Mouse (Mus musculus): Measurements from ENCODE around the gene Ttll10. TPM values are rescaled to one million over a fixed set of nuclear protein-coding genes. Genes with fewer than 3 reads are reported as not detected.

Ttll10 gene
- polyA plus RNA-seq, 1 experiment from 2014 or later: 0.27 TPM

DNA sequence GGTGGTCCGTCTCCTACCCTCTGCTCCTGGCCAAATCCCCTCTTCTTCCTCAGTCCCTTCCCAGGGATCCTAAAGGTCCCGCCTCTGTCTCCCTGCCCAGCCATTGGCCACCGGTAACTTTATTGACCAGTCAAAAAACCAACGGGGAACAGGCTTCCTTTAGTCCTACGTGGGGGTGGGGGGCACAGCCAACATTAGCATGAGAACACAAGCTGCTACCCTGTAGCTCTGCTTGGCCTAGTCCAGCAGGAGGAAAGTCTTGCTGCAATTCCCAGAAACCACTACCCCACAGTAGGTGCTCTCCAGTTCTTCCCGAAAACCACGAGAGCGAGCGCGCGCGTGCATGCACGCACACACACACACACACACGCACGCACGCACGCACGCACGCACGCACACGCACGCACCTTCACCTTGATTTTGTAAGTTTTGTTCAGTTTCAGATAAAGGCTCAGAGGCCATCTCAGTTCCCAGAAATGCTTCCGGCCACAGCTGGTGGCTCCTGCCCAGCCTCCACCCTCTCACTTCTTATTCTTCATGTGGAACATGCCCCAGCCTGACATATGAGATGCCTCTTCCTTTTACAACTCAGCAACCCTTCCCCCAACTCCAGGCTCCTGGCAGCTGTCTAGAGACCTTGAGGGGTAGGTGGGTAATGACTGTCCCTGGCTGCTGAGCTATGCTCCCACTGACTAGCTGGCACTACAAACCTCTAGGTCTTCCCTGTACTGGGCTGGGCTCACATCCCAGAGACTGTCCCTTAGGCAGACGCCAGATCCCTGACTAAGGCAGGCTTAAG, 27.4 kb downstream of the Ttll10 start:
- peak overlapping the region; percentile 92 for H3K27ac ChIP-seq
- H3K9me3 ChIP-seq: no peaks in the 10 kb centered on the region
- peak overlapping the region; percentile 53 for H3K4me3 ChIP-seq
- 1% methylated on average over 24 of the region's 24 CpGs for WGBS
- peaks cover 28% of the 10 kb centered on the region for H3K36me3 ChIP-seq
- peaks cover 30% of the 10 kb centered on the region for H3K27me3 ChIP-seq (ENCODE audit: insufficient read depth, poor library complexity, severe bottlenecking)
- peaks cover 50% of the 10 kb centered on the region for H3K4me1 ChIP-seq (replicated peaks)
- peak; percentile 87 for DNase-seq (ENCODE audit: low spot score)

DNA sequence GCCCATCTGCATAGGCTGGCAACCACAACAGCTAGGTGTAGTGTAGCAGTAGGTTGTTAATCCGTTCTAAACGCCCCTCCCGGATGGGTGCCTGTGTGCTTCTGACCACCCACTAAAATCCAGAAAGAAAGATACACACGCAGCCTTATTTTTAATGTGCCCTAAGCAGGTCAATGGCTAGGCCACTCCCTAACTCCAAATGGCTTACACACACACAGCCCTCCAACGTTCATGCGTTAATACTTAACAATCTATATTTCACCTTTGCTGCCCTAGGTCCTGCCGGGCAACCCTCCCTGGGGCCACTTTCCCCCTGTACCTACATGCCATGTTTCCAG, 28.0 kb downstream of the Ttll10 start:
- Histone ChIP-seq H3K4me3 (peak overlapping the region; percentile 53), H3K9me3 (no peaks in the 10 kb centered on the region), H3K36me3 (peaks cover 34% of the 10 kb centered on the region), H3K4me1 (replicated peaks) (peaks cover 50% of the 10 kb centered on the region), H3K27ac (peak overlapping the region; percentile 92), H3K27me3 (ENCODE audit: insufficient read depth, poor library complexity, severe bottlenecking) (peaks cover 25% of the 10 kb centered on the region)
- no peak for DNase-seq (ENCODE audit: low spot score)
- 2% methylated on average over 7 of the region's 7 CpGs for WGBS

DNA sequence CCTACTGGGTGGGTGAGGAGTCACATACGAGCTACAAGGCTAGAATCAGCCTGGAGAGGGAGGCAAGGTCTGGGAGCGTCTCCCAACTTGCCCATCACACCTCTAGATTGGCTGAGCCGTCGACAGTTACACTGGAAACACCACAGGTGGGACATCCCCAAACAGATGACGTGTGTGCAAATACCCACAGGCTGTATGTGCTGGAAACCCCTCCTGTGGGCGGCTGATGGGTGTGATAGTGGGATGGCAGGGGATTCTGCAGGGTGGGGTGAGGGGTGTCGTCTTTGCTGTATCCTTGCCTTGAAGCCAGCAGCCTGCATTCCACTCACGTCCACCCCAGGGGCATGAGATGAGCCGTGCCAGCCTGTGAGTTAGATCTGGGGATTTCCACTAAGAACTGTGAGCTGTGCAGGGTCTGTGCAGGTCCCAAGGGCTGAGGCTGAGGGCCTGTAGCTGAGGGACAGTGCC, 28.5 kb downstream of the Ttll10 start:
- Histone ChIP-seq H3K36me3 (peaks cover 39% of the 10 kb centered on the region), H3K27me3 (ENCODE audit: insufficient read depth, poor library complexity, severe bottlenecking) (peaks cover 19% of the 10 kb centered on the region), H3K4me1 (replicated peaks) (peaks cover 48% of the 10 kb centered on the region), H3K4me3 (peak overlapping the region; percentile 53), H3K9me3 (no peaks in the 10 kb centered on the region), H3K27ac (peak overlapping the region; percentile 92)
- no peak for DNase-seq (ENCODE audit: low spot score)
- 70% methylated on average over 9 of the region's 9 CpGs for WGBS

DNA sequence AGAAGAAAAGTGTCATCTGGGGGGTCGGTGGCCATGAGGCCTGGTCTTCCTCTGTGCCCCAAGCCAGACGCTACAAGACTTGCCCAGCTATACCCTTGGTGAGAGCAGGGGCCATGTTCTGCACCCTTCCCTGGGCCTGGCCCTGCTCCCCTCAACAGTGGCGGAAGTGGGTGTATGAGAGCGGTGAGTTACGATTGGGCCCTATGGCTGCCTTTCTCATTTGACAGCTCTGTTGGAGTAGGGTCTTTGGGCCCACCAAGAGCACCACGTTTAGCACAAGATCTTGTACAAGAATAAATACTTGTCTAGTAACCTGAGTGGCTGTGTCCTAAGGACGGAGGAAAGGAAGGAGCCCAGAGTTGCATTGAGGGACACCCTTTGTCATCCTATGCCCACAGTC, 30.6 kb downstream of the Ttll10 start:
- DNase-seq (ENCODE audit: low spot score): no peak
- Histone ChIP-seq H3K36me3 (peaks cover 42% of the 10 kb centered on the region), H3K4me3 (no peak overlapping the region), H3K27ac (no peak overlapping the region), H3K4me1 (replicated peaks) (peaks cover 33% of the 10 kb centered on the region), H3K27me3 (ENCODE audit: insufficient read depth, poor library complexity, severe bottlenecking) (no peaks in the 10 kb centered on the region), H3K9me3 (no peaks in the 10 kb centered on the region)
- 92% methylated on average over 7 of the region's 7 CpGs for WGBS

DNA sequence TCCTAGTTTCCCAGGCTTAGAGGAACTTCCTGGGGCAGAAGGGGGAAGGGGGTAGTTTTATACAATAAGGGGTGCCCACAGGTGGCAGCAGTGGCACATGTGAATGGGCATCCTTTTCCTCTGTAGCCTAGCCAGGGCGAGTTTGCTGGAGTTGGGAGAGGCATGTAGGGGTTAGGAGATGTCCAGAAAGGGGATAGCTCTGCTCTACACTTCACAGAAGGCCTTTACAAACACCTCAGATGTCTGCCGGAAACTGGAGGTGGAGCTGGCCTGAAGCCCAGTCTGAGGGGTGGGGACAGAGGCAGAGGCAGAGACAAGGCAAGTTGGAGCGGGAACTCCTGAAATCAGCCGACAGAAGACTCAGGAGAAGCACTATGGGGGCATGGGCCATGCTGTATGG, 33.2 kb downstream of the Ttll10 start, which contains the start of gene Tnfrsf18:
Gene Tnfrsf18, plus strand, starts transcription at position 152 of the 400 bp plus-strand sequence.
- 74% methylated on average over 4 of the region's 4 CpGs for WGBS
- Histone ChIP-seq H3K27me3 (ENCODE audit: insufficient read depth, poor library complexity, severe bottlenecking) (no peaks in the 10 kb centered on the region), H3K27ac (no peak within 1 kb of the TSS), H3K4me1 (replicated peaks) (peaks cover 11% of the 10 kb centered on the region), H3K36me3 (peaks cover 55% of the 10 kb centered on the region), H3K9me3 (no peaks in the 10 kb centered on the region), H3K4me3 (no peak within 1 kb of the TSS)
- no peak for DNase-seq (ENCODE audit: low spot score)

DNA sequence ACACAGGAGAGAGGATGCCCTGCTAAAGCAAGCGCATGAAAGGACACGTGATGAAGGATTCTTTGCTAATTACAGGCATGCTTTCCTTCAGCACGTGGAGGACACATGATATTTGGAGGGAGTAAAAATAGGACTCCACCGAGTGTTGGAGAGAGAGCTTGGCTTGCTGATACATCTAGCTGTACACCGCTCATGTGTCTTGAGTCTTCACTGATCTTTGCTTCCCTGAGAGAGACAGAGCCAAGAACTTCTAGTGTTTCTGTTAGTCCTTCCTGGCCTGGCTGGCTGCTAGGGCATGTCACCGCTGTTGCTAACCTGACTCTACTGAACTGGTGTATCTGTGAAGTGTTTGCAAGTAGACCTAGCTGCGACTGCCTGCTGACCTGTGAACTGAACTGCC, 35.0 kb downstream of the Ttll10 start:
- Histone ChIP-seq H3K4me3 (no peak overlapping the region), H3K27ac (no peak overlapping the region), H3K27me3 (ENCODE audit: insufficient read depth, poor library complexity, severe bottlenecking) (no peaks in the 10 kb centered on the region), H3K4me1 (replicated peaks) (no peaks in the 10 kb centered on the region), H3K9me3 (no peaks in the 10 kb centered on the region), H3K36me3 (peaks cover 62% of the 10 kb centered on the region)
- no peak for DNase-seq (ENCODE audit: low spot score)
- 93% methylated on average over 7 of the region's 7 CpGs for WGBS

DNA sequence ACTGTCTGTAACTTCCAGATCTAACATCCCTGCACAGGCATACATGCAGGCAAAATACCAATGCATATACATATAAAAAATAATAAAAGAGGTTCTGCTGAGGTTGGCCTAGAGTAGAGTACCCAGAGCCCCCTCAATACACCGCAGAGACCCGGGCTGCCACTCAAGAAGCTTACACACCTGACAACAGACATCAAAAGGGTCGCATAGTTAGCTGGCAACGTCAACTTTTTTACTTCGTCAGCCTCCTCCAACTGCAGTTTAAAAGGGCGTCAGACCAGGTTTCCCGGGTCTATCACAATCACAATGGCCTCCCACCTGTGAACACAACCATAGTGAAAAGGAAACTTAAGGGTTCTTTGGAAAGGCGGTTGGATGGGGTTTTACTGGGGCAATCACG, 35.7 kb downstream of the Ttll10 start:
- WGBS: 84% methylated on average over 9 of the region's 9 CpGs
- no peak for DNase-seq (ENCODE audit: low spot score)

DNA sequence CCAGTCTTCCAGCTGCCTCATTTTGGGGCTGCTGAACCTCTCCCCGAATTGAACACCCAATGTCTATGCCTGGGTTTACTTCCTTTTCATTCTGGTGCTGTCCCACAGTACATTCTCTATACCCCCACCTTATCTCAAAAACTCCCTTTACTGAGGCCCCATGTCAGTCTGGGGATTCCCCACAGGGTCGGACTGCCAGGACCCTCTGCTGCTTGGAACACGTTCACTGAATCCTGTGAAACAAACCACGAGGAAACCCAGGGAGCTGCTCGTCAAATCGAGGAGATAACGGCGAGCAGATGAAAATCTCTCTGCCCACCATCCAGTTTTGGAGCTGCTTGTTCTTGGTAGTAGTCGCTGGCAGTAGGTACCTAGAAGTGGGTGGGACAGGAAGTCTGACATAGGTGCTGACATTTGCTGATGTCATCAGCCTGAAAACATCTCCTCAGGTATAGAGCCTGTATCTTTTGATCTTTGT, 37.2 kb downstream of the Ttll10 start:
- no peak for DNase-seq (ENCODE audit: low spot score)
- no peak overlapping the region for H3K4me3 ChIP-seq
- H3K4me1 ChIP-seq (replicated peaks): no peaks in the 10 kb centered on the region
- no peak overlapping the region for H3K27ac ChIP-seq
- no peaks in the 10 kb centered on the region for H3K27me3 ChIP-seq (ENCODE audit: insufficient read depth, poor library complexity, severe bottlenecking)
- 81% methylated on average over 9 of the region's 9 CpGs for WGBS
- H3K36me3 ChIP-seq: peaks cover 42% of the 10 kb centered on the region
- H3K9me3 ChIP-seq: no peaks in the 10 kb centered on the region

More for the DNA sequence above, 35.7 kb downstream of the Ttll10 start:
- Histone ChIP-seq H3K9me3 (no peaks in the 10 kb centered on the region), H3K4me1 (replicated peaks) (no peaks in the 10 kb centered on the region), H3K27ac (no peak overlapping the region), H3K4me3 (no peak overlapping the region), H3K27me3 (ENCODE audit: insufficient read depth, poor library complexity, severe bottlenecking) (no peaks in the 10 kb centered on the region), H3K36me3 (peaks cover 56% of the 10 kb centered on the region)

DNA sequence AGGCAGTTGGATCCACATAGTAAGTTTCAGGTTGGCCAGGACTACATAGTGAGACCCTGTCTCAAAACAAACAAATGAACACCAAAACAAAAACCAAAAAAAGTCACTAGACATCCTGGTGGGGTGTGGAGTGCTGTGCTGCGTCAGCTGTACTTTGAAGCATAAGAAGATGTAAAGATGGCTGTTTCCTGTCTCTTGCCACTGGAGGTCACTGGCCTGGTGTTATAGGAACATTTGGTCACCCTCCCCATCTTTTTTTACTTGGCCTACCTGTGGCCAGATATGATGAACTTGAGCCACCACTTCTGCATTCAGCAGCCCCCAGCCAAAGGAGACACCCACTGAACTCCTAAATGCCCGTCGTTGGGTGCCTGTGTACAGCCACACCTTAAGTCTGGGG, 37.8 kb downstream of the Ttll10 start:
- WGBS: 78% methylated on average over 3 of the region's 3 CpGs
- no peak for DNase-seq (ENCODE audit: low spot score)
- Histone ChIP-seq H3K36me3 (peaks cover 39% of the 10 kb centered on the region), H3K27me3 (ENCODE audit: insufficient read depth, poor library complexity, severe bottlenecking) (no peaks in the 10 kb centered on the region), H3K9me3 (no peaks in the 10 kb centered on the region), H3K4me3 (no peak overlapping the region), H3K4me1 (replicated peaks) (no peaks in the 10 kb centered on the region), H3K27ac (no peak overlapping the region)

DNA sequence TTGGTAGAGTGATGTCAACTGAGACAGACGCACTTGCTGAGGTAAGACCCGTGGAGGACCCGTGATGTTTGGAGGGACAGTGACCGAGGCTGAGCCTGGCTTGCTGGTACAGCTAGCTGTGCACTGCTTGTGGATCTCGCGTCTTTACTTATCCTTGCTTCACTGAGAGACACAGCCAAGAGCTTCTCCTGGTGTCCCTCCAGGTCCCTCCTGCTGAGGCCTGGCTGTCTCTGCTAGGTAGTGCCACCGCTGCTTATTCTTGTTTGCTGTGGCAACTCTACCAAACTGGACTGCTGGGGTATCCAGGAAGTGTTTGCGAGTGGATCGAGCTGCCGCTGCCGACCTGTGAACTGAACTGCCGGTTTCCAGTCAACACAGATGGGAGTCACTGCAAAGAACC, 39.4 kb downstream of the Ttll10 start:
- Histone ChIP-seq H3K9me3 (no peaks in the 10 kb centered on the region), H3K4me3 (no peak overlapping the region), H3K27me3 (ENCODE audit: insufficient read depth, poor library complexity, severe bottlenecking) (no peaks in the 10 kb centered on the region), H3K36me3 (peaks cover 45% of the 10 kb centered on the region), H3K4me1 (replicated peaks) (no peaks in the 10 kb centered on the region), H3K27ac (no peak overlapping the region)
- WGBS: 90% methylated on average over 12 of the region's 12 CpGs
- no peak for DNase-seq (ENCODE audit: low spot score)

DNA sequence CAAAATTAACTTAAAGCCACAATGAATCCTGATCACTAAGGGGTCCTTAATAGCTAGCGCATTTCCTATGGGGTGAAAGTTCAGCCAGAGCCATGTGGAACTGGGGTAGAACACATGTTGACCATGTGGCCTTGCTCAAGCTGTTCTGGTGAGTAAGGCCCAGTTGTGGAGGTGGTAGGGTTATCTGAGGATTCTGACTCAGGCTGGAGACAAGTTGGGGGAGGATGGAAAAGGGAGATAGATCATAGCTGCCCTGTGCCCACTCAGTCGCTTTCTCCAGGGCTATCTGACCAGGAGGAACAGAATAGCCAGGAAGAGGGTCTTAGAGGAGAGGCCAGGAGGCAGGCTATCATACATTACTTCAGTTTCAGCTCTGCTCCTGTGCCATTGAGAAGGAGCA, 44.8 kb downstream of the Ttll10 start:
- no peak for DNase-seq (ENCODE audit: low spot score)
- Histone ChIP-seq H3K27me3 (ENCODE audit: insufficient read depth, poor library complexity, severe bottlenecking) (no peaks in the 10 kb centered on the region), H3K36me3 (peaks cover 73% of the 10 kb centered on the region), H3K27ac (no peak overlapping the region), H3K4me3 (no peak overlapping the region), H3K4me1 (replicated peaks) (no peaks in the 10 kb centered on the region), H3K9me3 (no peaks in the 10 kb centered on the region)
- WGBS: 89% methylated on average over 2 of the region's 2 CpGs

DNA sequence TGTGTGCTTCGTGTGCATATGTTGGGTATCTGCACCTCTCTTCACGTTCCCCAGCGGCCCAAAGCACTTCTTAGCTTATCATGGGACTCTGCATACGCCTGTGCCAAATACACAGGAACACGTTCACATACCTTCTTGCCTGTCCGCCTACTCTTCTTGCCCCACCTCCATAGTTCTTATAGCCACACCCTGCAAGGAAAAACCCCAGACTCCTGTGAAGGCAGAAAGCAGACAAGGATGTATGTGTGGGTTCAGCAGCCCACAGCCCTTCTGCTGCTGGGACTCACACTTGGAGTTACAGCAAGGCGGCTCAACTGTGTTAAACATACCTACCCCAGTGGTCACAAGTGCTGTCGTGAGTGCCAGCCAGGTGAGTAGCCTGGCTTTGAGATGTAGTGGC, 45.6 kb downstream of the Ttll10 start, which contains the start of gene Tnfrsf4:
Gene Tnfrsf4, plus strand, starts transcription at position 207 of the 400 bp plus-strand sequence.
- no peak within 1 kb of the TSS for H3K4me3 ChIP-seq
- no peaks in the 10 kb centered on the region for H3K4me1 ChIP-seq (replicated peaks)
- H3K27ac ChIP-seq: no peak within 1 kb of the TSS
- peaks cover 81% of the 10 kb centered on the region for H3K36me3 ChIP-seq
- DNase-seq (ENCODE audit: low spot score): no peak
- no peaks in the 10 kb centered on the region for H3K27me3 ChIP-seq (ENCODE audit: insufficient read depth, poor library complexity, severe bottlenecking)
- H3K9me3 ChIP-seq: no peaks in the 10 kb centered on the region
- WGBS: 86% methylated on average over 8 of the region's 8 CpGs

DNA sequence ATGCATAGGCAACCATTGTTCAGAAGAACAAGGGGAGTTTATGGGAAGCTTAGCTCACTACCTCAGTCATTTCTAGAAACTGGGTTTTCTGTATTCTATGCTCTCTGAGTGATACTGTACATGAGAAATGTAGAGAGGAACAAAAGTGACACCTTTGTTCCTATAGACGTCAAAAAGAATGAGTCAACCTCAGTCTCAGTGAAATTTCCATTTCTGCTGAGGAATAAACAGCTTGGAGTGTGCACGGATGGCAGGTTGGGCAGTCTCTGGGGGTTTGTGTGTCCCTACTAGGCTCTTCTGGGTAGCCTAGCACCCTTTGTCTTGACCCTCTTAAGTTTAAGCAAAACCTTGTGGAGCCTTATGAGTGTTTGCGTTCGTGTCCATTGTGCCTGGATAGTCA, 50.8 kb downstream of the Ttll10 start:
- no peak overlapping the region for H3K27ac ChIP-seq
- no peak for DNase-seq (ENCODE audit: low spot score)
- no peak overlapping the region for H3K4me3 ChIP-seq
- no peaks in the 10 kb centered on the region for H3K4me1 ChIP-seq (replicated peaks)
- H3K9me3 ChIP-seq: no peaks in the 10 kb centered on the region
- H3K36me3 ChIP-seq: peaks cover 98% of the 10 kb centered on the region
- WGBS: 94% methylated on average over 4 of the region's 4 CpGs
- no peaks in the 10 kb centered on the region for H3K27me3 ChIP-seq (ENCODE audit: insufficient read depth, poor library complexity, severe bottlenecking)
